Mouse (Mus musculus) myocyte (in vitro differentiated cells): ENCODE measurements around the gene Crlf1. TPM values are rescaled to one million over a fixed set of nuclear protein-coding genes. Genes with fewer than 3 reads are reported as not detected.
A peak's percentile ranks its signal among the peaks of the same experiment; 100 is the strongest.

ENCODE experiments used
- H3K27me3 ChIP-seq: one replicate; pipeline ENCODE4 v1.6.1; 2011; ENCODE audit not compliant: control insufficient read depth, insufficient read depth, insufficient read length
- H3K36me3 ChIP-seq: one replicate; pipeline ENCODE4 v1.6.1; 2011; ENCODE audit not compliant: control insufficient read depth, insufficient read depth
- H3K4me2 ChIP-seq: one replicate; pipeline ENCODE4 v1.6.1; 2011; ENCODE audit warnings: low read depth, control low read depth
- H3K4me3 ChIP-seq: one replicate; pipeline ENCODE4 v1.5.1; 2011; ENCODE audit warnings: mild to moderate bottlenecking, control low read depth, moderate library complexity
- H3K79me2 ChIP-seq: one replicate; pipeline ENCODE4 v1.6.1; 2011; ENCODE audit not compliant: control insufficient read depth, insufficient read depth
- H3ac ChIP-seq: one replicate; pipeline ENCODE4 v1.6.1; 2011; ENCODE audit not compliant: control insufficient read depth, insufficient read length
- CEBPB ChIP-seq: IDR thresholded peaks from 2 replicates; pipeline ENCODE4 v1.6.1; 2011; ENCODE audit warnings: mild to moderate bottlenecking, moderate library complexity; ENCODE audit not compliant: poor library complexity, insufficient read depth, severe bottlenecking
- E2F4 ChIP-seq: IDR thresholded peaks from one replicate; pipeline ENCODE4 v1.6.1; 2011; ENCODE audit warnings: mild to moderate bottlenecking, control low read depth, moderate library complexity; ENCODE audit not compliant: insufficient read depth
- MAX ChIP-seq: IDR thresholded peaks from one replicate; pipeline ENCODE4 v1.6.1; 2011; ENCODE audit warnings: low read depth, mild to moderate bottlenecking, control low read depth
- MYOD1 ChIP-seq, 3 experiments: IDR thresholded peaks; one replicate each; pipeline ENCODE4 v1.6.1; 2011; ENCODE audit warnings: control low read depth in 2 of 3, low read depth in 2 of 3, mild to moderate bottlenecking in 2 of 3, moderate library complexity in 1 of 3; ENCODE audit not compliant: insufficient read length in 2 of 3, control insufficient read depth in 1 of 3
- MYOG ChIP-seq, 3 experiments: IDR thresholded peaks; one replicate each; pipeline ENCODE4 v1.6.1; 2011; ENCODE audit warnings: control low read depth in 2 of 3, low read depth in 2 of 3, mild to moderate bottlenecking in 2 of 3; ENCODE audit not compliant: insufficient read length in 2 of 3, control insufficient read depth in 1 of 3, insufficient read depth in 1 of 3
- POLR2A ChIP-seq: IDR thresholded peaks from one replicate; pipeline ENCODE4 v1.6.1; 2011; ENCODE audit warnings: low read depth, mild to moderate bottlenecking, control low read depth, moderate library complexity; ENCODE audit not compliant: insufficient read length
- POLR2AphosphoS2 ChIP-seq: IDR thresholded peaks from one replicate; pipeline ENCODE4 v1.6.1; 2011; ENCODE audit warnings: low read depth, control low read depth; ENCODE audit not compliant: insufficient read length
- REST ChIP-seq: IDR thresholded peaks from one replicate; pipeline ENCODE4 v1.6.1; 2011; ENCODE audit warnings: mild to moderate bottlenecking, control low read depth, moderate library complexity; ENCODE audit not compliant: insufficient read depth, insufficient read length
- SRF ChIP-seq: IDR thresholded peaks from one replicate; pipeline ENCODE4 v1.6.1; 2011; ENCODE audit warnings: low read depth; ENCODE audit not compliant: control insufficient read depth, insufficient read length
- TCF12 ChIP-seq: IDR thresholded peaks from one replicate; pipeline ENCODE4 v1.6.1; 2011; ENCODE audit warnings: mild to moderate bottlenecking, control low read depth; ENCODE audit not compliant: poor library complexity, insufficient read depth, severe bottlenecking
- TCF3 ChIP-seq: IDR thresholded peaks from one replicate; pipeline ENCODE4 v1.6.1; 2011; ENCODE audit warnings: low read depth, control low read depth; ENCODE audit not compliant: insufficient read length
- USF1 ChIP-seq: IDR thresholded peaks from one replicate; pipeline ENCODE4 v1.6.1; 2011; ENCODE audit warnings: low read depth, mild to moderate bottlenecking, control low read depth, moderate library complexity
- polyA plus RNA-seq: library from polyadenylated mRNA; unstranded; fragments of >200 nt; fragmentation: generic; extraction: Trizol; gene quantifications from one replicate; pipeline ENCODE4 v1.2.1, GENCODE M21; 2012; ENCODE audit warnings: missing spikeins

Crlf1 gene
- polyA plus RNA-seq, 1 experiment: 99.1 TPM

GRCm38 (mm10) chr8:70460606-70461005, 32.4 kb upstream of the Crlf1 start:
- Histone ChIP-seq H3K36me3 (peaks cover 5% of the 10 kb centered on the region), H3ac (no peak overlapping the region), H3K4me2 (peak overlapping the region; percentile 85), H3K79me2 (peaks cover 40% of the 10 kb centered on the region), H3K4me3 (no peak overlapping the region), H3K27me3 (no peaks in the 10 kb centered on the region)
- TF ChIP-seq TCF3 (no peak), MYOG (IDR thresholded peaks at IDR 0.05; ENCODE audit: control insufficient read depth in 1 of 3, insufficient read depth in 1 of 3, insufficient read length in 2 of 3, low read depth in 2 of 3) (peak in 1 of 3 experiments; percentile 53), MYOD1 (IDR thresholded peaks at IDR 0.05; ENCODE audit: control insufficient read depth in 1 of 3, insufficient read length in 2 of 3, low read depth in 2 of 3) (peak in 1 of 3 experiments; percentile 54), POLR2AphosphoS2 (peak; percentile 26)

GRCm38 (mm10) chr8:70461765-70462515, 31.0 kb upstream of the Crlf1 start:
- TF ChIP-seq MYOD1 (IDR thresholded peaks at IDR 0.05; ENCODE audit: control insufficient read depth in 1 of 3, insufficient read length in 2 of 3, low read depth in 2 of 3): peak in 1 of 3 experiments; percentile 57
- peak; percentile 26 for TF ChIP-seq POLR2AphosphoS2
- TF ChIP-seq USF1: no peak
- H3ac ChIP-seq: no peak overlapping the region
- peak overlapping the region; percentile 85 for H3K4me2 ChIP-seq
- H3K4me3 ChIP-seq: no peak overlapping the region
- peaks cover 43% of the 10 kb centered on the region for H3K79me2 ChIP-seq
- H3K27me3 ChIP-seq: no peaks in the 10 kb centered on the region
- peaks cover 5% of the 10 kb centered on the region for H3K36me3 ChIP-seq

DNA sequence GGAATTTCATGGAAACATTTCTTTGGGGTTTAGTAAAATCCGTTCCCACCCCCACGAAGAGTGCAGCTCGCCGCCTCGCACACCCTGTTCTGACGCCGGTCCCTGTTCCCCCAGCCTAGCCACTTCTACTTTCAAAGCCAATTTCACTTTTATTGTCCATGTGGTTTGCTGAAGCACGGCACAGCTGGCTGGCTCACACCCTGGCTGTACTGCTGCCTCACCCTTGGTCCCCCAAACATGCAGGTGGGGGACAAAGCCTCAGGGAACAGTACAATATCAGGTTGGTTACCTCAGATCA, 30.5 kb upstream of the Crlf1 start:
- Histone ChIP-seq H3K36me3 (peaks cover 5% of the 10 kb centered on the region), H3K79me2 (peaks cover 38% of the 10 kb centered on the region), H3K4me3 (no peak overlapping the region), H3K27me3 (no peaks in the 10 kb centered on the region), H3K4me2 (peak overlapping the region; percentile 85), H3ac (no peak overlapping the region)
- TF ChIP-seq MYOG (IDR thresholded peaks at IDR 0.05; ENCODE audit: control insufficient read depth in 1 of 3, insufficient read depth in 1 of 3, insufficient read length in 2 of 3, low read depth in 2 of 3): peak in 1 of 3 experiments; percentile 20
- TF ChIP-seq TCF3: no peak
- TF ChIP-seq MYOD1 (IDR thresholded peaks at IDR 0.05; ENCODE audit: control insufficient read depth in 1 of 3, insufficient read length in 2 of 3, low read depth in 2 of 3): peak in 2 of 3 experiments; percentile 18 to 67

- Histone ChIP-seq H3K4me3 (no peak overlapping the region), H3K79me2 (peaks cover 41% of the 10 kb centered on the region), H3K36me3 (peaks cover 5% of the 10 kb centered on the region), H3ac (no peak overlapping the region), H3K27me3 (no peaks in the 10 kb centered on the region), H3K4me2 (no peak overlapping the region)
- TF ChIP-seq MYOD1 (IDR thresholded peaks at IDR 0.05; ENCODE audit: control insufficient read depth in 1 of 3, insufficient read length in 2 of 3, low read depth in 2 of 3): no peak
- no peak for TF ChIP-seq TCF12
- no peak for TF ChIP-seq TCF3
- TF ChIP-seq CEBPB: no peak
- TF ChIP-seq USF1: no peak
- no peak for TF ChIP-seq POLR2AphosphoS2
These were observed 29.7 kb upstream of the Crlf1 start for GRCm38 (mm10) chr8:70463306-70463705.

GRCm38 (mm10) chr8:70464162-70464561, 28.8 kb upstream of the Crlf1 start:
- H3ac ChIP-seq: no peak overlapping the region
- no peak for TF ChIP-seq POLR2A
- TF ChIP-seq MYOD1 (IDR thresholded peaks at IDR 0.05; ENCODE audit: control insufficient read depth in 1 of 3, insufficient read length in 2 of 3, low read depth in 2 of 3): no peak
- TF ChIP-seq MYOG (IDR thresholded peaks at IDR 0.05; ENCODE audit: control insufficient read depth in 1 of 3, insufficient read depth in 1 of 3, insufficient read length in 2 of 3, low read depth in 2 of 3): no peak
- no peak for TF ChIP-seq MAX
- no peak for TF ChIP-seq POLR2AphosphoS2
- TF ChIP-seq TCF3: no peak
- no peak for TF ChIP-seq USF1
- TF ChIP-seq E2F4: no peak
- no peak for TF ChIP-seq CEBPB
- TF ChIP-seq SRF: no peak
- no peak for TF ChIP-seq TCF12
- no peak for TF ChIP-seq REST
- H3K36me3 ChIP-seq: peaks cover 3% of the 10 kb centered on the region
- no peak overlapping the region for H3K4me3 ChIP-seq
- H3K27me3 ChIP-seq: no peaks in the 10 kb centered on the region
- H3K4me2 ChIP-seq: no peak overlapping the region
- peaks cover 43% of the 10 kb centered on the region for H3K79me2 ChIP-seq
